In genomic region chr3:81009245-81009644, GRCm38 (mm10) we compare ENCODE assay signal across 17 mouse cellular contexts. TPM values are rescaled to one million over a fixed set of nuclear protein-coding genes. Genes with fewer than 3 reads are reported as not detected.
"Had no signal": no experiment of that assay in that cellular context is flagged by ENCODE, and none has a peak within 500 bp of the region (broad histone marks: within the 10 kb centered on the region; RNA-seq: fewer than 3 reads in every experiment).

No protein-coding gene starts in this region.

- ATAC-seq: midbrain, embryonic 13.5 days; midbrain, embryonic 15.5 days had no signal

- H3K4me1 ChIP-seq: megakaryocyte, embryonic 14.5 days; midbrain, embryonic 13.5 days; midbrain, embryonic 15.5 days; neural tube, embryonic 12.5 days had no signal

- DNase-seq: lung, embryonic 14.5 days; lung, postnatal 10 days; lung, postnatal 4 days; retina, postnatal 1 day; right cerebral cortex, adult 18-20 months; right cerebral cortex, postnatal 25 days; right cerebral cortex, postnatal 4 days; spleen, adult 18-20 months; thymus, adult 18-20 months; thymus, postnatal 14 days; thymus, postnatal 36 days had no signal

- H3K9ac ChIP-seq: lung, embryonic 14.5 days; midbrain, embryonic 13.5 days; midbrain, embryonic 15.5 days; neural tube, embryonic 12.5 days had no signal

- H3K27me3 ChIP-seq: megakaryocyte, embryonic 14.5 days; midbrain, embryonic 13.5 days; midbrain, embryonic 15.5 days; neural tube, embryonic 12.5 days had no signal

- H3K27ac ChIP-seq: midbrain, embryonic 13.5 days; midbrain, embryonic 15.5 days; neural tube, embryonic 12.5 days had no signal

- H3K36me3 ChIP-seq: midbrain, embryonic 13.5 days; midbrain, embryonic 15.5 days; neural tube, embryonic 12.5 days had no signal

- H3K9me3 ChIP-seq: megakaryocyte, embryonic 14.5 days; midbrain, embryonic 13.5 days; midbrain, embryonic 15.5 days; neural tube, embryonic 12.5 days had no signal

- H3K4me3 ChIP-seq: megakaryocyte, embryonic 14.5 days; midbrain, embryonic 13.5 days; midbrain, embryonic 15.5 days; neural tube, embryonic 12.5 days had no signal

- H3K4me2 ChIP-seq: lung, embryonic 14.5 days; midbrain, embryonic 11.5 days; midbrain, embryonic 13.5 days; midbrain, embryonic 15.5 days; neural tube, embryonic 12.5 days had no signal

RNA-seq across cellular contexts. Expression of gene Pdgfc, which starts 27.0 kb away (rescaled TPM):
- total RNA-seq: neutrophil, adult 5-6 weeks had no signal
